Mouse (Mus musculus) cerebellum, adult 2 months (tissue): ENCODE data around the gene Vps52.

Experiments
- CTCF ChIP-seq: fragments of 200-500 bp; IDR thresholded peaks from 2 replicates; pipeline ENCODE4 v1.5.1; 2011; ENCODE audit warnings: low read depth, mild to moderate bottlenecking, control low read depth, low read length, moderate library complexity, borderline replicate concordance; ENCODE audit not compliant: insufficient read depth
- POLR2A ChIP-seq: fragments of 200-500 bp; IDR thresholded peaks from 2 replicates; pipeline ENCODE4 v1.6.1; 2011; ENCODE audit warnings: low read length, control low read depth, borderline replicate concordance; ENCODE audit not compliant: insufficient read depth

DNA sequence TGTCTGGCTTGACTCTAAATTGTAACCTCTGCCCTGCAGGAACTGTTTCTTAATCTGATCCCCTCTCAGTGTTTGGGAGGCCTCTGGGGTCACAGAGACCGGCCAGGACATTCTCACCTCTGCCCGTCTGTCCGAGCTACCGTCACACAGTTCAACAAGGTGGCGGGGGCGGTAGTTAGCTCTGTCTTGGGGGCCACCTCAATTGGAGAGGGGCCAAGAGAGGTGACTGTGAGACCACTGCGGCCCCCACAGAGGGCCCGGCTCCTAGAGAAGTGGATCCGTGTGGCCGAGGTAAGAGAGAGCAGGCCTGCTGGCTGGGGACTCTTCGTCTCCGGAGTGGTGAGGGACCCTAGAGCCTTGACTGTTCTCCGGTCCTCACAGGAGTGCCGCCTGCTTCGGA lies 22.6 kb upstream of the Vps52 start:
- TF ChIP-seq POLR2A (no peak), CTCF (no peak)
